Mouse (Mus musculus) CH12.LX (cell line): Measurements from ENCODE around the gene Cdk9.

ENCODE experiments used
- MXI1 ChIP-seq: IDR thresholded peaks from 2 replicates; pipeline ENCODE4 v1.6.1; 2011; ENCODE audit warnings: mild to moderate bottlenecking, low read depth, low read length, improper control_type of control experiment
- NRF1 ChIP-seq: IDR thresholded peaks from 2 replicates; pipeline ENCODE4 v1.6.1; 2014; ENCODE audit warnings: low read depth, mild to moderate bottlenecking, inconsistent platforms, low read length, improper control_type of control experiment, moderate library complexity
- POLR2A ChIP-seq: IDR thresholded peaks from 2 replicates; pipeline ENCODE4 v1.6.1; 2011; ENCODE audit warnings: low read depth, mild to moderate bottlenecking, improper control_type of control experiment, low read length
- USF1 ChIP-seq: IDR thresholded peaks from 2 replicates; pipeline ENCODE4 v1.6.1; 2014; ENCODE audit warnings: low read depth, mild to moderate bottlenecking, inconsistent platforms, low read length, improper control_type of control experiment

DNA sequence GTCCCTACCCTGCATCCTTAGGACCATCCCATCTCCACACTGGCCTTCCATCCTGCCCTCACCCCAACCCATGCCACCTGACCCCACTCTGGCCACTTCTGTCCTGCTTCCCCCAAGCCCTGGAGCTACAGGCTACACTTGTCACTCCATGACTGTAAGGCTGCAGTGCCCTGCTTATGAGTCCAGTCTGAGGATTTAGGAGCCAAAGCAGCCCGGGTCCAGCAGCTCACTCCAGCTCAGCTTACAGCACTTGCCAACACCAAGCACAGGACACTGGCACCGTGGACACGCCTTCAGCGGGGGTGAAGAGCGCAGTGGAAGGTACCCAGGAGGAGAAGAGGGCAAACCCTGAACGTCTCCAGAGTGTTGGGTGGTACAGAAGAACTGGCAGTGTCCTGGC is 5.9 kb downstream of the Cdk9 start:
- TF ChIP-seq MXI1 (no peak), NRF1 (no peak), USF1 (no peak), POLR2A (0 out of 2 replicates have a peak, but pooled peaks have one; percentile 11)
